Mouse (Mus musculus) liver, embryonic 14.5 days (tissue): Measurements from ENCODE around the gene Gm27179.
"Not testable (repeated sequence)": the region's sequence is repeated elsewhere in the genome, so short reads cannot be mapped to it uniquely, and the experiment has no call there.

ENCODE experiments used
- CTCF ChIP-seq: IDR thresholded peaks from 2 replicates; pipeline ENCODE4 v1.5.1; 2016; ENCODE audit warnings: antibody characterized with exemption, low read depth, control low read depth
- EP300 ChIP-seq: IDR thresholded peaks from 2 replicates; pipeline ENCODE4 v1.6.1; 2016; ENCODE audit warnings: antibody characterized with exemption, low read depth

DNA sequence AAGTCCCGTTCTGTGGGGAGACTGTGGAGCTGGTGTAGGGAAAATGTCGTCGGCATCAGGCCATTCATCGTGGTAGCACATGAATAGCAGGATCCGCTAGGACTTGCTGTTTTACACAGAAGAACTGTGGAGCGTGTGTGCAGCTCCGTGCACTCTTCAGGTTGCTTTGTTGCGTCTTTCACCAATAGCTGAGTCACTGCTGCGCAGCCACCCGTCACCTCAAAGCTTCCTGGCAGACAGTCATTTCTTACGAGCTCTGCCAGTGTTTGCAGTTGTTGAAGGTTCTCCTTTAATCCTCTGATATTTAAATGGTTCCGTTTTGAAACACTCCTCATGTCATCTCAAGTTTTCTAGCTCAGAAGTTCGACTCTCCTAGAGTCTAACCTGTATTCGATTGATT is 45.2 kb upstream of the Gm27179 start:
- TF ChIP-seq EP300, CTCF: not testable (repeated sequence)
